Mouse (Mus musculus): ENCODE measurements at regions not wholly inside any gene's neighbourhood (a gene's known extent, or its start where the extent isn't known, plus 50 kb on each side); places are given as distances from the start of the nearest gene placed in this dataset.

- DNase-seq (ENCODE audit: low spot score in 2 of 2): no peak
Measured at GRCm38 (mm10) chr19:24622776-24623175, 51.0 kb upstream of the Tmem252 start.

DNA sequence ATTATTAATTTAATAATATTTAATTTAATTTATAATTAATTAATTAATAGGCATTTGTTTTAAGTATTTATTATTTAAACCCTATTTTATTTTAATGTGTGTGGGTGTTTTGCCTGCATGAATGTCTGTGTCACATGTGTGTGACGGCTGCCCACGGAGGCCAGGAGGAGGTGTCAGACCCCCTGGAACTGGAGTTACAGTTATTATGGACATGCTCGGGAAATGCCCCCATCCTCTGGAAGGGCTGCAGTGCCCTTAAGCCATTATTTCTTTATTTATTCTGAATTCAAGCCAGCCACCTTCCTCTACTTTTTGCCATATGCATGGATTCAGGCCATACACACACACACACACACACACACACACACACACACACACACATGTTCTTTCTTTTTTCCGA, 51.5 kb upstream of the Tmem252 start:
- no peak for DNase-seq (ENCODE audit: low spot score in 2 of 2)

DNA sequence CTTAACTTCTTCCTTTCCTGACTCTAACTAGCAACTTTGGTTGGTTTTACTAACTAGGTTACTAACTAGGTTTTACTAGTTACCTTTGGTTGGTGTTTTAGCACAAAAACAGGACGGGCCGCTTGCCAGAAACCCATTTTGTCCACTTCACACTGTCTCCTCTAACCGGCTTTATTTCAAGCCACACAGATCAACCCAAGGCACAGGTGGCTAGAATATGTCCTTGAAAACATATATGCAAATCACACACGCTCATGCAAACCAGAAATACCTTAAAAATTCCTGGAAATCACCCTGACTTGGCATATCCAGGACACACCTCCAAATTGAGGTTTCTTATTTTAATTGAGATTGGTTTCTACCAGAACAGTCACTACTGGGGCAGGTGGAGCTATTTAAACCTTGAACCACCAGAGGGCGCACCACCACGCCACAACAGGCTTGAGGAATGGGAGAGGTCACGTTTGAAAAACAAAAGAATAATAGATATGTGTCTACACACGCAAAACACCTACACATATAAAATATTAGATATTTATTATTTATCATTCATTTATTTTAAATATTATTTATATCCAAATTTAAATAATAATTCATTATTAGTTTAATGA, 52.1 kb upstream of the Tmem252 start:
- DNase-seq (ENCODE audit: low spot score in 2 of 2): peak; percentile 48 to 79

DNA sequence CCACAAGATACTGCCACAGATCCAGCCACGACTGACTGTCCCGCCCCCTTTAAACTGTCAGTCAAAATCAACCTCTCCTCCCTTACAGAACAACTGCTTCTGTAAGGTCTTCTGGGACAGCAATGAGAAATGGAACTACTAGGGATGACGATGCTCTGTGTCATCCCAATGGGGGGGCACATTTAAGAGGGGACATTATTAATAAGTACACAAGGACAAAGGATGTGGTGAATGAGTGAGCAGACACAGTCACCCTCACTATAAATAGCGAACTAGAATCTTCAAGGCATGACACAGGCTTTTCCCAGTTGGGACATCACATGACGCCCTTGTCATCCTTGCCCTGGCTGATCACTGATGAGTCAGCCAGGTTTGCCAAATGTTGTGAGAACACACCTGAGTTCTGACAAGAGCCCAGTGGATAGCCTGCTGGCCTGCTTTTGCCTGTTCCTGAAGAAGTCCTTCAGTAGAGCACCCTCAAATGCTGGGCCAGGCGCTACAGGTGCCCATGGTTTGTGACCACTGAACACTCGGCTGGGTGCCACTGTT, 58.0 kb upstream of the Tmem252 start:
- no peak for DNase-seq (ENCODE audit: low spot score in 2 of 2)

- DNase-seq (ENCODE audit: low spot score in 2 of 2): no peak
Measured at GRCm38 (mm10) chr19:24607884-24608283, 52.2 kb upstream of the Pip5k1b start.

DNA sequence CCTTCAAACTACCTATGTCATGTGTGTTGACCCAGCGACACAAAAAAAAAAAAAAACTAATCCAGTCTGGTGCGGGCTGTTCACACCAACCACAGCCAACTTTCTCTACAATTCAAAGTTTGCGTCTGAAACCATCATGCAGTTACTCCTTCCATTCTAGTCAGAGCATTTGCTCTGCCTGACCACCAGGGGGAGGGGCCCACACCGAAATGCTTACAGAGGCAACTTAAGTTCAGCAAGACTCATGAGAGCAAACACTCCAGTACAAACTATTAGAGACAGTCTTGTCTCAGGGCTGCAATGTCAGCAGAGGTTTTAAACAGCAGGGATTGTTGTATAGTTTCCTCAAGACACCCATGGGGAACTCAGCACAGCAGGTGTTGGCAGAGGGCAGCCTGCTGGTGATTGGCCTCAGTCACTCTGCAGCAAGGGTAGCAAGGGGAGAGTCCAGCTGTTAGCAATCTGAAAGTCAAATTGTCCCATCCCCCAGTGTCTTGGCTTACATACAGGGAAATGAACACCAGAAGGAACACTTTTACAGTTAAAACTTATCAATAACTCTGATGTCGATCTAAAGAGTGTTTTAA, 50.8 kb upstream of the Pip5k1b start:
- no peak for DNase-seq (ENCODE audit: low spot score in 2 of 2)

Measured in urinary bladder, postnatal 4 days (tissue).